Mouse (Mus musculus) adrenal gland, adult 8-10 months (tissue): ENCODE measurements around the gene Nol9. TPM values are rescaled to one million over a fixed set of nuclear protein-coding genes. Genes with fewer than 3 reads are reported as not detected.

Experiments used
- DNase-seq: peaks from one replicate; pipeline ENCODE4 v3.0.0; 2022
- total RNA-seq, 4 experiments: library from RNA; stranded (reverse); gene quantifications; 2 replicates each; pipeline ENCODE4 v1.2.4; 2022

Nol9 gene
- 10 to 100 TPM; 21.3 to 29.6 (median 25.8) TPM for total RNA-seq

- DNase-seq: peak; percentile 86
These were observed at the start of gene Nol9 for GRCm38 (mm10) chr4:152038985-152039830. Gene Nol9 (plus strand): TSS chr4:152039321.

- DNase-seq: no peak
These were observed 47.0 kb upstream of the Nol9 start for GRCm38 (mm10) chr4:151992091-151992490.

GRCm38 (mm10) chr4:151993035-151993434 is 46.1 kb upstream of the Nol9 start:
- no peak for DNase-seq

- DNase-seq: no peak
These were observed 44.6 kb upstream of the Nol9 start for GRCm38 (mm10) chr4:151994228-151995171.

- no peak for DNase-seq
These were observed 43.5 kb upstream of the Nol9 start for GRCm38 (mm10) chr4:151995371-151996172.

- DNase-seq: peak; percentile 99
These were observed 42.8 kb upstream of the Nol9 start, which contains the start of gene Phf13 for GRCm38 (mm10) chr4:151996173-151996950. Gene Phf13 (minus strand): TSS chr4:151996258.

- no peak for DNase-seq
These were observed 42.2 kb upstream of the Nol9 start for GRCm38 (mm10) chr4:151996951-151997222.

GRCm38 (mm10) chr4:151997701-151998100 is 41.4 kb upstream of the Nol9 start:
- DNase-seq: no peak

GRCm38 (mm10) chr4:151999481-151999880 is 39.6 kb upstream of the Nol9 start:
- no peak for DNase-seq

- DNase-seq: no peak
These were observed 38.2 kb upstream of the Nol9 start for GRCm38 (mm10) chr4:152000906-152001305.

- DNase-seq: no peak
These were observed 37.8 kb upstream of the Nol9 start for GRCm38 (mm10) chr4:152001335-152001734.

GRCm38 (mm10) chr4:152002063-152002462 is 37.1 kb upstream of the Nol9 start:
- no peak for DNase-seq

- no peak for DNase-seq
These were observed 33.0 kb upstream of the Nol9 start for GRCm38 (mm10) chr4:152006137-152006536.

GRCm38 (mm10) chr4:152006812-152007211 is 32.3 kb upstream of the Nol9 start:
- DNase-seq: no peak

GRCm38 (mm10) chr4:152007481-152008147 is 31.5 kb upstream of the Nol9 start:
- no peak for DNase-seq

GRCm38 (mm10) chr4:152008148-152008500 is 31.0 kb upstream of the Nol9 start:
- no peak for DNase-seq

- DNase-seq: peak; percentile 93
These were observed 30.5 kb upstream of the Nol9 start, which contains the start of gene Klhl21 for GRCm38 (mm10) chr4:152008622-152009075. Gene Klhl21 (plus strand): TSS chr4:152008803.

- peak; percentile 51 for DNase-seq
These were observed 29.8 kb upstream of the Nol9 start for GRCm38 (mm10) chr4:152009076-152010051.

- peak; percentile 52 for DNase-seq
These were observed 28.9 kb upstream of the Nol9 start for GRCm38 (mm10) chr4:152010091-152010706.
